Mouse (Mus musculus) frontal cortex, adult 2 months (tissue): ENCODE measurements at regions not wholly inside any gene's neighbourhood (a gene's known extent, or its start where the extent isn't known, plus 50 kb on each side); places are given as distances from the start of the nearest gene placed in this dataset.
A peak's percentile ranks its signal among the peaks of the same experiment; 100 is the strongest.

Experiments used
- DNase-seq, 2 experiments: peaks; one replicate each; pipeline ENCODE4 v3.0.0; 2022; ENCODE audit warnings: low spot score in 1 of 2; ENCODE audit errors: extremely low spot score in 1 of 2

- DNase-seq = peak; percentile 29 to 74
Observed at GRCm38 (mm10) chr5:78993258-78993657, 1585.4 kb upstream of the Igfbp7 start.

GRCm38 (mm10) chr5:78989714-78990113 is 1581.9 kb upstream of the Igfbp7 start:
- no peak for DNase-seq

- DNase-seq = no peak
Observed at GRCm38 (mm10) chr5:78976480-78977041, 1568.7 kb upstream of the Igfbp7 start.

- peak in 1 of 2 experiments; percentile 2 for DNase-seq
Observed at GRCm38 (mm10) chr5:78945702-78946101, 1537.9 kb upstream of the Igfbp7 start.

- no peak for DNase-seq
Observed at GRCm38 (mm10) chr5:78921860-78922610, 1514.2 kb upstream of the Igfbp7 start.

GRCm38 (mm10) chr5:78900128-78900527 is 1492.3 kb upstream of the Igfbp7 start:
- DNase-seq = no peak

- no peak for DNase-seq
Observed at GRCm38 (mm10) chr5:78878775-78879174, 1470.9 kb upstream of the Igfbp7 start.

- no peak for DNase-seq
Observed at GRCm38 (mm10) chr5:78845126-78845525, 1437.3 kb upstream of the Igfbp7 start.

- no peak for DNase-seq
Observed at GRCm38 (mm10) chr5:78797391-78797790, 1389.5 kb upstream of the Igfbp7 start.
